Mouse (Mus musculus): Measurements from ENCODE around the gene Rmnd5b. TPM values are rescaled to one million over a fixed set of nuclear protein-coding genes. Genes with fewer than 3 reads are reported as not detected.
A peak's percentile ranks its signal among the peaks of the same experiment; 100 is the strongest.
"Not testable (repeated sequence)": the region's sequence is repeated elsewhere in the genome, so short reads cannot be mapped to it uniquely, and the experiment has no call there.

Gene Rmnd5b
- total RNA-seq, 2 experiments from 2014 or later = 3.6 to 18.6 TPM

DNA sequence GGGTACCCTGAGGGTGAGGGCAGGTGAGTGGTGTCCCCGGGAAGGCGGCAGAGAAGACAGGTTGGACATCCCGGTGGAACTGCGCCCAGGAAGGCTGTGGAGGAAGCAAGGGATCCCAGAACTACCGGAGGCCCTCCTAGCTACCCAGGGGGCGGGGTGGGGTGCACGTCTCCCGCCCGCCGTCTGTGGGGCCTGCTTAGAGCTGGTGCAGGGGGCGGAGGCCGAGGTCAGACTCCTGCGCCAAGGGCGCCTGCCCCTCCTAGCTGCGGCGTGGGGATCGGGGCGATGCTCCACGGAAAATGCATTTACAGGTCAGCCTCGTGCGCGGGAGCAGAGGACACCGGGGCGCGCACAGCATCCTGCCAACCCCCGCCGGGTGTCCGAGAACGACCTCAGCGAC lies 14.6 kb upstream of the Rmnd5b start:
- no peak for ATAC-seq (replicated peaks; ENCODE audit: low FRiP score, poor library complexity, severe bottlenecking)

DNA sequence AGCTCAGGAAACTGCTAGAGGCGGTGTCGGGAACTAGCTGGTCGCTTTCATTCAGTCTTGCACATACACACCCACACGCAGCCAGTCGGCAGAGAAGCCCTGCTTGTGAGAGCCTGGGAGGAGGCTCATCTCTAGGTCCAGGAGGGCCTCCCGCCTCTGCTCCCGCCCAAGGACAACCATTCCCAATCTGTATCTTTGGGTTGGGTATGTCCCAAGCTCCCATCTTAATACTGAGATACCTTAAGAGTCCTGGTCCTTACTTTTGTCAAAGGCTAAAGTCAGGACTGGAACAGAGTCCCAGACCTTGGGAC lies 14.1 kb upstream of the Rmnd5b start:
- ATAC-seq (replicated peaks; ENCODE audit: low FRiP score, poor library complexity, severe bottlenecking) = no peak

DNA sequence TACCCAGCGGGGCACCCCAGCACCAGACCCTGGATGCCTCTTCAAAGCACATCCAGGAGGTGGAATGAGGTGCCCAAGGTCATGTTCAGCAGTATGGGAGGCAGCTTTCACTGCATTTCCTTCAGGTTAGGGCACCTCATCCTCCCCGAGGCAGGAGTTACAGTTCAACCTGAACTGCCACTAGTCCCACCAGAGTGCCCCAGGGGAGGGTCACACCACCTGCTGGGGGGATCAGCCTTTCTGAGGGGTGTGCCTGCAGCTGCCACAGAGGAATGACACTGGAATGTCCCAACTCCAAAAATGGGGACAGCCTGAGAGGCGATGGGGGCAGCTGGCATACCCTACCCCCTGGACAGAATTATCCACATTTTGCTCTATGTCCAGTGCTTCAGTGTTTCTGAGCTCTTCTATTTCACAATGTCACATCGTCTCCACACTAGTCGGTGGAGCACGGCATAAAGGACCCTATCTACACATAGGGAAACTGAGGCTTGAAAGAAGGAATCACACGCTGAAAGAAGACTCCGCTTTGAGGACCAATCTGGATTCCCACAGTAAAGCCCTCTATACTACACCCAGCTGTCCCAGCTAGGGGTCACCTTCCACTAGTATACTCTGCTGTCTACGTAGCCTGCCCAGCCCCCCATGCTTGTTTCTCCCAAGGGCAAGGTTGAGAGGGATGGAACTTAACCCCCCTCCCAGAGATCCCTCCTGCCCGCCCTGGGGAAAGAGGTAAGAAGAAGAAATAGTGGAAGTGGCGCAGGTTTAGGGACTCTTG lies 13.6 kb upstream of the Rmnd5b start:
- ATAC-seq (replicated peaks; ENCODE audit: low FRiP score, poor library complexity, severe bottlenecking) = no peak

DNA sequence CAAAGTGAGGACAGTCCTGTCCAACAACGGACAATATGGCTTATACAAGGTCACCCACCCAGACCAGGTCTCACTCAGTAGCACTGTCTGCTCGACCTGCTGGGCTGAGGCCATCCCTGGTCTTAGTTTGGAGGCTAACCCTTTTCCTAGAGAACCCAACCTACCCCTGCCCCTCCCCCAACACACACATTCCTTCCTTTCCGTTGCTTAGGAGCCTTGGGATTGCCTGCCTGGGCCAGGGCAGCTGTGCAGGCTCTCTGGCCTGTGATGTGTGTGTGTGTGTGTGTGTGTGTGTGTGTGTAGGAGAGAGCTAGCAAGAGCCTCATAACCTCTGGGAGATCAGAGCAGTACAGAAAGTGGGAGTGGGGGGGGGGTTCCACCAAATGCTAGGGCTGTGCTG lies 12.9 kb upstream of the Rmnd5b start:
- ATAC-seq (replicated peaks; ENCODE audit: low FRiP score, poor library complexity, severe bottlenecking) = no peak

DNA sequence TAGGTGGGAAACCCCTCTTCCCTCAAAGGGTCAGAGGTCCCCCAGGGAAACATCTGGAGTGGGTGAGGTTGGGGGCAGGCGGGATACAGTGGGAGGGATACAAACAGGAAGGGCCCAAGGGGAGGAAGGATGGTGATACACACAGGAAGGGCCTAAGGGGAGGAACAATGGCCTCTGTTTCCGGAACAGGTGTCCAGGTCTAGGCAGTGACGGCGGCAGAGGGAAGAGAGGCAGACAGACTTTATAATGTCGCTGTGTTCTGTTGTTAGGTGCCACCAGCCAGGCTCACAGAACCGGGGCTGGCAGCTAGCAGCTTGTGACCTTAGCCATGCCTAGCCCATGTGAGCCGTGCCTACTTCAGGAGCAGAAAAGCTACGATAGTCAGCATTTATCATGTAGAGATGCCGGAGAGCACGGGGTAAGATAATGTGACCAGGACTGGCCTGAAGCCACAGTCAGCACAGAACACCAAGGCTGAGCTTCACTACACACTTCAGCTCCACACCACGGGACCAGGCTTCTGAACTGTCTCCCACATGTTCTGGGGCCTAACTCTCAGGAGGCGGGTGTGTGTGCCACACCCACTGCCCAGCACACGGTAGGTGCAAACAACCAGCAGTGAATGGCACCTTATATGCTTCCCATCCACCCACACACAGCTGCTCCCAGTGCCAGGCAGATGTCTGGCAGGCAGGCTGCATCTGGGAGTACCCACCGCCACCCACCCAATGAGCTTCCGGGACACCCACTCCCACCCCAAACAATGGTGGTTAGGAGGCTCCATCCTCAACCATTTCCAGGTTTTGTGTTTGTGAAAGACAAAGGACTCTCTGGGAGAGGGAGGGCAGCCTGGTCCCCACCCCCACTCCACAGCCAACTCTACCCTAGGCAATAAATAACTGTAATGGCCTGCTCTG lies 11.3 kb upstream of the Rmnd5b start:
- ATAC-seq (replicated peaks; ENCODE audit: low FRiP score, poor library complexity, severe bottlenecking) = no peak

DNA sequence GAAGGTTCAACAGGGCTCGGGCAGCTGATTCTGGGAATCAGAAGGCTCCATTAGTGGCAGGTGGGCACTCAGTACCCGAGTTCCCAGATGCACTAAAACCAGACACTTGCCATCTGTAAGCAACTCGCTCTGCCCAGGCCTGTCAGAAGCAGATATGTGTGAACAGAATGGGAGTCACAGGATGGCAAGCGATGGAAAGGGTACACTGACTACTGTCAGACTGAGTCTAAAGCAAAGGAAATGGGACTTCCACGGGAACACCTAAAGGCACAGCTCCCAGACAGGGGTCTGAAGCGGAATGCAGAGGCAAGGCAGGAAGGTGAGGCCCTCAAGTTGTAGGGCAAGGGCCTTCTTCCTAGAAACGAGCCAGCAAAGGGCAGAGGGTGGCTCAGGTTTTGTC lies 10.5 kb upstream of the Rmnd5b start:
- no peak for ATAC-seq (replicated peaks; ENCODE audit: low FRiP score, poor library complexity, severe bottlenecking)

DNA sequence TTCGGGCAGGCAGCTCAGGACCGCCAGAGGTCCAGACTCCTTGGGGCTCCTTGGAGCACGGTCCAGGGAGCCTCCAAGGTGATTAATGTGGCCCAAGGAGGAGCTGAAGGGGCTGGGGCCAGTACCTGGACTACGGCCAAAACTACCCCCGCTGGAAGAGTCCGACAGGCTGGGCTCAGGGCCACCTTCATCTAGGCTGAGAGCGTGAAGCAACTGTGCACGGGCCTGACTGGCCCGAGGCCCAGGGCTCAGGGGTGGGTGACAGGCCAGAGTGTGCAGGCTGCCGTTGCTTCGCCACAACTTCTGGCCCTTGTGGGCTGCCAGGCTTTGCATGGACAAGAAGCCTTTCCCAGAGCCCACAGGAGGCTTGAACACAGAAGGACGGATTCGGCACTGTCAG lies 9.6 kb upstream of the Rmnd5b start:
- ATAC-seq (replicated peaks; ENCODE audit: low FRiP score, poor library complexity, severe bottlenecking) = no peak

DNA sequence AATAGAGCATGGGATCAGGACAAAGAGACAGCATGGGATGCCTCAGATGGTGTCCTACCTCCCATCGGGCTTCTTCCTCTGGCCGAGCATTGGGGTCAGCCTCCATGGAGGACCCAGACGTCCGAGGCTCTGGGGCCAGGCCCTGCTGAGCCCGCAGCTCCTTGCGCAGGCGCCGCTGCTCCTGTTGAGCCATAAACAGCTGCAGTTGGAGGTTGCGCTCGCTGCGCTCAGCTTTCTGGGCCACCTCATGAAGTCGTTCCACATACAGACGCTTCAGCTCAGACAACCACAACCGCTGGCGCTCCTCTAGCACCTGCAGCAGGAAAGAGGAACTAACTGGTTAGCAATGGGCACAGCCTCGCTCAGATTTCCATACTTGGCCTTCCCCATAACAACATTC lies 8.5 kb upstream of the Rmnd5b start:
- no peak for ATAC-seq (replicated peaks; ENCODE audit: low FRiP score, poor library complexity, severe bottlenecking)

DNA sequence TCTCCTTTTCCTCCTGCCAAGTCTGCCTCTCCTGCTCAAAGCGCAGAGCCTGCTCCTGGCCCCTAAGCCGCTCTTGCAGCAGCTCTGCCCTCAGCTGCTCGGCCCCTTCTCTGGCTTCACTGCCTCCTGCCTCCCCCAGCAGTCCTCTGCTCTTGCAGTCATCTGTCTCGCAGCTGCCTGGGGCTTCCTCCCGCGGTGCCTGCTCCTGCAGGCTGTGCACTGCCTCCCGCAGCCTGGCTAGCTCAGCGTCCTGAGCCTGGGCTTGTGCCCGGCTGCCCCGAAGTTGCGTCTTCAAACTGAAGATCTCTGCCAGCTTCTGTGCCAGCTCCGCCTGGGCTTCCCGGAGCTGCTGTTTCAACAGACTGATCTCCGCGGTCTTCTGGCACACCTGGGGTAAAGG lies 8.1 kb upstream of the Rmnd5b start:
- no peak for ATAC-seq (replicated peaks; ENCODE audit: low FRiP score, poor library complexity, severe bottlenecking)

DNA sequence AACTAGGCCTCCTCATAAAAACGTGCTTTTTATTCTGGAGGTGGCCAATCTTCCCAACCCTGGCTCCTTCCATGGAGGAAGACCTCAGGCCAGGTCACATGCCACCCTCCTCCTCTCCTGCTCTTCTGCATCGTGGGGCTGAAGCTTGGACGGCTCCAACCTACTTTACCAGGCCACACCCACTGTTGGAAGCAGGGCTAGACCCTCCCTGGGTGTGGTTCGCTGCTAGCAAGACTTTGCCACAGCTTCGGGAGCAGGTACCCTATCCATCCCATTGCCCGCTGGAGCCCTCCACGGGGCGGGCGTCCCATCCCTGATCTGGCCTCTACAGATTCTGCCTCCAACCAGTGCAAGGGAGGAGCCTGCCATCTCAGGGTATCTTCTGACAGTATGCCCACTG lies 7.5 kb upstream of the Rmnd5b start:
- no peak for ATAC-seq (replicated peaks; ENCODE audit: low FRiP score, poor library complexity, severe bottlenecking)

DNA sequence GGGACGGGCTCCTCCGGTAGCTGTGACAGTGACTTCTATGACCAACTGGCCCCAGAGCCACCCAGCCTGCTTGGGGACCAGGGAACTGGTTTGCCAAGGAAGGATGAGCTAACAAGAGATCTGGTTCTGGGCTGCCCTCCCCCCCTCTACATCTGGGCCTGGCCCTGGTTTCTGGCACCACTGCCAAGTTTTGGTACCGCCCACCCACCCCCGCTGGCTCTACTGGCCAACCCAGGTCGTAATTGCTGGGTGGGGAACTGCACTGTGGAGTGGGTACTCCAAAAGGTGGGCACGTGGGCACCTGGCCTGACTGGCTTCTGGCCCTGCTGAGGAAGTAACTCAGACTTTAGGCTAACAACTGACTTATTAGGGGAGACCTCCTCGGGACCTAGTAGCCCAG lies 5.1 kb upstream of the Rmnd5b start:
- no peak for ATAC-seq (replicated peaks; ENCODE audit: low FRiP score, poor library complexity, severe bottlenecking)

DNA sequence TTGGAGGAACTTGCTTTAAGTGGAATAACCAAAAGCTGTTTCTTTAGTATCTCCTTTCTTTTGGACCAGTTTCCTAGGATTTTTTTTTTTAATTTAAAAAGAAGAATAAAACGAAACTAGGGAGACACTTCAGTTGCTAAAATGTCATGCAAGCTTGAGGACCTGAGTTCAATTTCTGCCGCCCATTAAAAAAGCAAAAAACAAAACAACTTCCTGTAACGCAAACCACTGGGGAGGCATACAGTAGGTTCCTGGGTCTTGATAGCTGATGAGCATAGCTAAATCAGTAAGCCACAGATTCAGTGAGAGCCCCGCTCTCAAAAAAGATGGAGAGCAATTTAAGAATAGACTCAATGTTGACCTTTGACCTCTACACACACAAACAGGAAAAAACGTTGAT lies 2.8 kb upstream of the Rmnd5b start:
- ATAC-seq (replicated peaks; ENCODE audit: low FRiP score, poor library complexity, severe bottlenecking) = no peak

DNA sequence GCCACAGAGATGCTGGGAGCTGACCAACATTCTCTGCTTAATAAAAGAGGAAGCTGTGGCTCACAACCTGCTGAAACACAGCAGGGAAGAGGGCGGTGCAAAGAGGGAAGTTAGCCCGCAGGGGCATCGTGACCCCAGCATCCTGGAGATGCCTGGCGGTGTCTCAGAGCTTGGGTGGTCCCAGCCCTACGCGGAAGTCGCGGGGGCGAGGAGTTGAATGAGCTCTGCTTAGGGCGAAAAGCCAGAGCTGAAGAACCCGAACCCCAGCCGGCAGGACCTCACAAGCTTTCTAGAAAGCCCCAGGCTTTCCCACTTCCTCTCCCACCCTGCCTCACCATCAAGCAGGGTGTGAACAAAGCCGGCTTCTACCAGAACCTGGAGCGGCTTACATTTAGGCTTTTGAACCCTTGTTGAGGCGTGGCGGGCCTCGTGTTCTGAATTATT lies 2.3 kb upstream of the Rmnd5b start:
- ATAC-seq (replicated peaks; ENCODE audit: low FRiP score, poor library complexity, severe bottlenecking) = no peak

DNA sequence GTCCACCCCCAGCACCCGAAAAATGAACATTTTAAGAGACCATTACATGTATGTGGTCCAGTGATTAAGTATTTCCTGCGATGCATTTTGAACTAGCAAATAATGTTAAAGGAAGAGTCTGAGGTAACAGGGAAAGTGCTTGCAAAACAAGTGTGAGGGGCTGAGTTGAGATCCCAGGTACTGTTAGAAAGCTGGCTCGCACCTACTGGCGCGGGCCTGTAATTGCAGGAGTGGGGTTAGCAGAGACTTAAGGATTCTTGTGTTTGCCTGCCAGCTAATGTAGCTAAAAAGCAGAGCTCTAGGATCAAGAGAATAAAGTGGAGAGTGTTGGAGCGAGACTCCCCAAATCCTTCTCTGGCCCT lies 608 bp upstream of the Rmnd5b start:
- peak; percentile 86 for ATAC-seq (replicated peaks; ENCODE audit: low FRiP score, poor library complexity, severe bottlenecking)

DNA sequence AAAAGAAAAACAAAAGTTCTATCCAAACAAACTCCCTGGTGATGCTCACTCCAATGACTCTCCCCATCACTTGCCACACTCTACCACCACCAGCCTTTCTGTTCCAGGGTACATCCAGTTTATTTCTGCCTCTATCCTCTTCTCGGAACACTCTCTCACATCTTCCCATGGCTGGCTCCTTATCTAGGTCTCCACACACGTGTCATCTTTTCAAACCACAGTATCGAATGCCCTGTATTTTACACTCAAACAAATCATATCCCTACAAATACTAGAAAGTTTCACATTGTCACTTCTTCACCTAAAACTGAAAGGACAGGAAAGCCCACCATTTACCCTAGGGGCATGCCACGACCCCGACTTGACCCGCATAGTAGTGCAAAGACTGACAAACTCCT lies 570 bp downstream of the Rmnd5b start:
- no peak for ATAC-seq (replicated peaks; ENCODE audit: low FRiP score, poor library complexity, severe bottlenecking)

DNA sequence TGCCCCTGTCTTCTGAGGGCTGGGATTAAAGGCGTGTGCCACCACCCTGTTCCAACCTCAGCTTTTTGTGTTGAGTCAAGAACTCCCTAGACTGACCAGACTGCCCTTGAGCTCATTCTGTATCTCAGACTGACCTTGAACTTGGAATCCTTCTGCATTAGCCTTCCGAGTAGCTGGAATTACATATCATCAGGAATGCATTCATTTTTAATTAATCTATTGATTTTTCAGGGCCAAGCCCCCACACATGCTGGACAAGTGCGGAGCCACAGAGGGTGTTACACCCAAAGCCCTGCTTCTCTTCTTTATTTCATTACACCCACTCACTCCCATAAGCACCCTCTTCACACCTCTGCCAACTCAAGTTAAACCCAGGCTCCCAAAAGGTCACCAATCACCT lies 2.0 kb downstream of the Rmnd5b start:
- no peak for ATAC-seq (replicated peaks; ENCODE audit: low FRiP score, poor library complexity, severe bottlenecking)

DNA sequence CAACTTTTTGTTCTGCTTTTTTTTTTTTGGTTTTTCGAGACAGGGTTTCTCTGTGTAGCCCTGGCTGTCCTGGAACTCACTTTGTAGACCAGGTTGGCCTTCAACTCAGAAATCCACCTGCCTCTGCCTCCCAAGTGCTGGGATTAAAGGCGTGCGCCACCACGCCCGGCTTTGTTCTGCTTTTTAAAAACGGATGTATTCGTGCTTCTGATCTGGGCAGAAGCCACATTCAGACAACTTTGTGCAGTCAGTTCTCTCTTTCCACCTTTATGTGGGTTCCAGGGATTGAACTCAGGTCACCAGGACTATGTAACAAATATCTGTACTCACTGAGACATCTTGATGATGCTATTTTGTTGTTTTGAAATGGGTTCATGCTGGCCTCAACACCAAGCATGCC lies 2.5 kb downstream of the Rmnd5b start:
- ATAC-seq (replicated peaks; ENCODE audit: low FRiP score, poor library complexity, severe bottlenecking) = not testable (repeated sequence)

DNA sequence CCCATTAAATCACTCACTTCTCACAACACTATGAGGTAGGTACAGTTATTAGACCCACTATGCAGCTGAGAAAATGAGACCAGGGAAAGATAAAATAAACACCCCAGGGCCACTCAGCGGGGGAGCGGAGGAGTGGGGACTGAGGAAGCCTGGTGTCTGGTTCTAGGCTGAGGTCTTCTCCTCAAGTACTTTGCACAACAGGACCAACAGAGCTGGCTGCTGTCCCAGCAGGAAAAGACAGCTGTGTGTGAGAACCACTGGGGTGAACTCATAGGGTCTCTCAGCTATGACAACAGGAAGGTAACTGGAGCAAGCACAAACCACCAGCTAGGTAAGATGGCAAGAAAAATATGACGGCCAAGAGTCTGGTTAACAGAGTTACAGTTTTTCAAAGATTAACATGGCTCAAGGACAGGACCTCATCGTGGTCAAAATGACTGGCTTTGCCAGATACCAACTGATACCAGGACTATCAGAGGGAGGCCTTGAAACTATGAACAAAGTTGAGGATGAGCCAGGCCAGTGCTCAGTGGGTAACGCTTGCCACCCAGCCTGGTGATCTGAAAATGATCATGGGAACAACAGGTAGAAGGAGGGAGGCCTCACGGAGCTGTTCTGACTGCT lies 3.5 kb downstream of the Rmnd5b start:
- ATAC-seq (replicated peaks; ENCODE audit: low FRiP score, poor library complexity, severe bottlenecking) = no peak

DNA sequence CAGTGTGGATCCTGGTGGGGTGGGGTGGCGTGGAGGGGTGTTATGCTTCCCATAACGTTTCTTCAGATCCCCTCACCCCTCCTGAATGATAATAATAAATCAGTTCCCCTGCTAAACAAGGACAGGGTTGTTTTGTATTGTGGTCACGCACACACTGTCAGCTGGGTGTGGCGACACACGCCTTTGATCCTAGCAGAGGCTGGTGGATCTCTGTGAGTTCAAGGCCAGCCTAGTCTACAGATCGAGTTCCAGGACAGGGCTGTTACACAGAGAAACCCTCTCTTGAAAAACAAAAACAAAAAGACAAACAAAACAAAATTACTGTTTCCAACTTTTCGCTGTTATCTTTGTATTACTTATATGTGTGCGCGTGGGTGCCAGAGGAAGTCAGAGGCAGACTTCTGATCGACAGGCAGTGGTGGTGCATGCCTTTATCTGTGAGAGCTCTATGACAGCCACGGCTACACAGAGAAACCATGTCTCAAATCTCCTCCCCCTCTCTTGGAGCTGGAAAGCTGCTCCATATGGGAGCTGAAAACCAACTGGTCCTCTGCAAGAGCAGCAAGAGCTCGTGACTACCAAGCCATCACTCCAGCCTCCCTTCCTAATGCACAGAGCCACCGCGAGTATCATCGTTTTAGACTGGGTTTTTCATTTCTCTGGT lies 5.9 kb downstream of the Rmnd5b start:
- no peak for ATAC-seq (replicated peaks; ENCODE audit: low FRiP score, poor library complexity, severe bottlenecking)

DNA sequence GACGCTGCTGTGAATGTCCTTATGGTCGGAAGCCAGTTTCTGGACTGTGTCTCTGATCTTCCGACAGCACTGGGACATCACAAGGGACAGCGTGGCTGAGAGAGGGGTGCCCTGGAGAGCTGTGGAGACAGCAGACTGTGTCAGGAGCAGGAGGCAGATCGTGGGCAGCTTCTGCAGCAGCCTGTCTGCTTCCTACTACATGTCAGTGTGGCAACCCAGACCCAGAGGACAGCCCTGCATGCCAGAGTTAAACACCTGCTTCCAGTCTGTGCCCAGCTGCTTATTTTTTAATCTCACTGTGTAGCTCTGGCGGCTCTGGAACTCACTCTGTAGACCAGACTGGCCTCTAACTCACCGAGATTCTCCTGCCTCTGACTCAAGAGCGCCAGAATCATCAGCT lies 7.8 kb downstream of the Rmnd5b start:
- ATAC-seq (replicated peaks; ENCODE audit: low FRiP score, poor library complexity, severe bottlenecking) = no peak

DNA sequence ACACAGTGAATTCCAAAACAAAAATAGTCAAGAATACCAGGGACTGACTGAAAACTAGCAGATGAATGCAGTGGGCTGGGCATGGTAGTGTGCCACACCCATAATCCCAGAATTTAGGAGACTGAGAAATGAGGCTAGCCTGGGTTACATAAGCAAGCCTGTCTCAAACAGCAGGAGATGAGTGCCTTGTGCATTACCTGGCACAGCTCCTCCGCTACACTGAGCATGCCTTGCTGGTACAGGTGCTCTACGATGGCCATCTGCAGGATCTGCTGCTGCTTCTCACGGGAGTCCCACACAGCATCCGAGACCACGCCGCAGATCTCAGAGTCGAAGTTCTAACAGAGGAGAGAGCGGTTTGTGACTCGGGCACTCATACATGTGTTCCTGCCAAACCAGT lies 8.3 kb downstream of the Rmnd5b start:
- ATAC-seq (replicated peaks; ENCODE audit: low FRiP score, poor library complexity, severe bottlenecking) = no peak

Measured in erythroblast, adult 5-6 weeks (primary cell).